Mouse (Mus musculus) testis, adult 2 months (tissue): ENCODE data around the gene Grin3b. TPM values are rescaled to one million over a fixed set of nuclear protein-coding genes. Genes with fewer than 3 reads are reported as not detected.

ENCODE experiments used
- H3K27ac ChIP-seq: fragments of 200-500 bp; 2 replicates; pipeline ENCODE4 v1.5.1; 2012; ENCODE audit warnings: low read depth, low read length; ENCODE audit not compliant: control insufficient read depth, insufficient read depth
- H3K27me3 ChIP-seq: fragments of 200-500 bp; 2 replicates; pipeline ENCODE4 v1.6.1; 2012; ENCODE audit warnings: mild to moderate bottlenecking, low read length, moderate library complexity; ENCODE audit not compliant: control insufficient read depth, insufficient read depth
- H3K36me3 ChIP-seq: fragments of 200-500 bp; 2 replicates; pipeline ENCODE4 v1.6.1; 2012; ENCODE audit warnings: mild to moderate bottlenecking, low read length; ENCODE audit not compliant: control insufficient read depth, insufficient read depth
- H3K4me1 ChIP-seq: fragments of 200-500 bp; 2 replicates; pipeline ENCODE4 v1.6.1; 2012; ENCODE audit warnings: low read length; ENCODE audit not compliant: control insufficient read depth, insufficient read depth
- H3K4me3 ChIP-seq: fragments of 200-500 bp; 2 replicates; pipeline ENCODE4 v1.5.1; 2012; ENCODE audit warnings: low read depth, mild to moderate bottlenecking, low read length, moderate library complexity, mixed read lengths; ENCODE audit not compliant: control insufficient read depth
- CTCF ChIP-seq: fragments of 200-500 bp; IDR thresholded peaks from 2 replicates; pipeline ENCODE4 v1.5.1; 2012; ENCODE audit warnings: low read depth, mild to moderate bottlenecking, inconsistent platforms, low read length, moderate library complexity; ENCODE audit not compliant: control insufficient read depth, insufficient read depth, insufficient replicate concordance
- POLR2A ChIP-seq: fragments of 200-500 bp; IDR thresholded peaks from 2 replicates; pipeline ENCODE4 v1.6.1; 2012; ENCODE audit warnings: low read depth, mild to moderate bottlenecking, inconsistent platforms, low read length, moderate library complexity; ENCODE audit not compliant: control insufficient read depth
- polyA plus RNA-seq: library from polyadenylated mRNA; depleted of rRNA; stranded (reverse); fragments of >200 nt; gene quantifications from 2 replicates; pipeline ENCODE4 v1.2.3, GENCODE M21; 2012

Grin3b gene
- polyA plus RNA-seq, 1 experiment, result 17.4 TPM

DNA sequence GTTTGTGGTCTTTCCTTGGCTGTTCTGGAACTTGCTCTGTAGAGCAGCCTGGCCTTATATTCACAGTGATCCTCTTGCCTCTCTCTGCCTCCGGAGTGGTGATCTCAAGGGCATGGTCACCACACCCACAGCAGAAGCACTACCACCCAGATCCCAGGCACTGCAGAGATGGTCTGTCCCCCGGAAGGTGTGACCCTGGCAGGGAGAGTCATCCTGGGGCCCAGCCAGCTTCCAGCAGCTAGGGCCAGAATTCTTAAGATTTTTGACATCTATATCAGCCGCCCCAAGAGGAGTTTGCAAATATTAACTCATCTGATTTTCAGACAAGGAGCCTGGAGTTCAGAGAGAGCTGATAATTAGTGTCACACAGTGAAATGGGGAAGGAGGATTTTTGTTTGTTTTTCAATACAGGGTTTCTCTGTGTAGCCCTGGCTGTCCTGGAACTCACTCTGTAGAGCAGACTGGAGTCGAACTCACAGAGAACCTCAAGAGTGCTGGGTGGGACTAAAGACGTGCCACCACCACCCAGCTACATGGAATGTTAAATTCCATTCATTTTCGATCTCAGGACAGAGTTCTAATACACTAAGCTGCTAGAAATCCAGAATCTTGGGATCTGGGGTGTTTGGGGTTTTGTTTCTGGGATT lies 15.8 kb downstream of the Grin3b start:
- H3K4me1 ChIP-seq, result peaks cover 38% of the 10 kb centered on the region
- H3K27ac ChIP-seq, result peak overlapping the region; percentile 81
- no peaks in the 10 kb centered on the region; the same call in 1 of the 2 replicates for H3K27me3 ChIP-seq
- no peaks in the 10 kb centered on the region for H3K36me3 ChIP-seq
- H3K4me3 ChIP-seq, result no peak overlapping the region
- TF ChIP-seq CTCF, result no peak
- TF ChIP-seq POLR2A, result no peak

DNA sequence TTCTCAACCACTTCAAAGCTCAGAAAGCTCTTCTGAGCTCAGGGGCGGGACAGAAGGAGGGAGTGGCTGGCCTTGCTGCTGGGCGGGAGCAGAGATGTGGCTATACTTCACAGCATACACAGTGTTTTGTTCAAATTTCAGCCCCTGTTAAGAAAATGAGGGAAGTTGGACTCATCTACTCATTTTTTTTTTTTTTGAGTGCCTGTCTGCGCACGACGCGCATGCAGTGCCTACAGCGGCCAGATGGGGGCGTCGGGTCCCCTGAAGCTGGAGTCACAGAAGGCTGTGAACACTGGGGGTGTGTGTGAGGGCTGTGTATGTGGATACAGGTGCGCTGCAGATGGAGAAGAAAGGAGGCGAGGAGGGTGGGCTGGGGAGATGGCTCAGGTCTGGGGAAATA lies 16.4 kb downstream of the Grin3b start:
- Histone ChIP-seq H3K27ac (peak overlapping the region; percentile 46), H3K4me3 (no peak overlapping the region)

DNA sequence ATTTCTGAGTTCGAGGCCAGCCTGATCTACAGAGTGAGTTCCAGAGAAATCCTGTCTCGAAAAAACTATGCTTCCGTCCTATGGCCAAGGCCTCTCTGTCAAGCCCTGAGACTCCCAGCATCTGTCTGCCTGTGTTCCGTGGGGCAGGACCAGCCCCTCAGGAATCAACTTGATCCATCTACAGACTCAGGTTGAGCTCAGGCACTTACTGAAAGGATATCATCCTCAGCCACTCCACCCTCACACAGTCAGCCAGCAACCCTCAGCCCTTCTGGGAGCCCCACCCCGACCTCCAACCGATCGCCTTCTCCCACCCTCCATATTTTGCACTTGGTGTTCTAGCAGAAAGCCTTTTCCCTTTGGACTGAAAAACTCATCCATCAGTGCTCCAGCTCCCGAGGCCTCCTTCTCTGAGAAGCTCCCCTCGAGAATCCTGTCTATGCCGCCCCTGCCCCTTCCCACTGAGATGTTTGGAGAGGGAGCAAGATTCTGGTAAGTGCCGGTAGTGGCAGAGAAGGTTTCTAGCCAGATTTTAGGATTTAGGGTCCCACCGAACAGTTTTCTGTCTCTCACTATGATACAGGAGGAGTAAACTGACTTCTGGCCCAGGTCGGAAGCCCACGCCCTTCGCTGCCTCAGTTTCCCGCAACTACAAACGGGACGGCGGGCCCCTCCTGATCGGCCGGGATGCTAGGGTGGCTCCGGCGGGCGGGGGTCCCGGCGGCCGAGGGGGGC lies 17.4 kb downstream of the Grin3b start:
- Histone ChIP-seq H3K27me3 (no peaks in the 10 kb centered on the region; the same call in 1 of the 2 replicates), H3K4me1 (peaks cover 33% of the 10 kb centered on the region), H3K27ac (peak overlapping the region; percentile 62), H3K4me3 (peak overlapping the region; percentile 49), H3K36me3 (no peaks in the 10 kb centered on the region)
- no peak for TF ChIP-seq POLR2A
- TF ChIP-seq CTCF, result no peak

More for the DNA sequence above, 16.4 kb downstream of the Grin3b start:
- no peaks in the 10 kb centered on the region for H3K36me3 ChIP-seq
- TF ChIP-seq CTCF (peak; percentile 80), POLR2A (no peak)
- H3K27me3 ChIP-seq, result no peaks in the 10 kb centered on the region; the same call in 1 of the 2 replicates
- H3K4me1 ChIP-seq, result peaks cover 38% of the 10 kb centered on the region

DNA sequence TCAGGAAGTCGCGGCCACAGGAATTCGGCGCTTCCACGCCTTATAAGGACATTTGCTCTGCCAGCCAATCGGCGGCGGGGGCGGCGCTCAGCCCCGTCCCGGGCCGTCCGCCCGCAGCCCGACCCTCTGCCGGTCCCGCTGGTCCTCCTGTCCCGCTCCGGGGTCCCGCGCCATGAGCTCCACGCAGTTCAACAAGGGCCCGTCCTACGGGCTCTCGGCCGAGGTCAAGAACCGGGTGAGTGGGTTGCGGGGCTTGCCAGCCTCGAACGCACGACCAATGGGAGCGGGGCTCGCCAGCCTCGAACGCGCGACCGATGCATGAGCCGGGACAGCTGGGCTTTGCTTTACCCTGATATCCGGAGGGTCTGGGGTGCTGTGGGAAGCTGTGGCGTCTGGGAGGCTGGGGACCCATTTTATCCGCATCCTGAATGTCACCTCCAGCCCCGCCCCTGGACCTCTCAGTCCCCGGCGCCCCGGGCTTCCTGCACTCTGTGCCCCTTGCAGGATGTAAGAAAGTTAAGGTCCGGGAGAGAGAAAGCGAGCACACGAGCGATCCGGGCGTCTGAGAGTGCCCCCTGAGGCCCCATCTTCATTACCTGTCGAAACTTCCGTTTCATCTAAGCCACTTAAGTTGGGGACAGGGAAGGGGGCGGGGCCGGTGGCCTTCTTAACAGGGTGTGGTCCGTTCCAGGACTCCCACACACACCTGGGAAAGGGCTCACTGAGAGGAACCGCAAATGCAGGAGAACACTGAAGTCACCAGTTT lies 18.2 kb downstream of the Grin3b start, which contains the start of gene Cnn2:
Cnn2 (plus strand) TSS at position 79 of the 766 bp plus-strand sequence.
- H3K36me3 ChIP-seq, result no peaks in the 10 kb centered on the region
- H3K27ac ChIP-seq, result peak within 1 kb of the TSS; percentile 62
- TF ChIP-seq CTCF, result no peak
- peak; percentile 34; the same call in 1 of the 2 replicates for TF ChIP-seq POLR2A
- no peaks in the 10 kb centered on the region; the same call in 1 of the 2 replicates for H3K27me3 ChIP-seq
- H3K4me1 ChIP-seq, result peaks cover 25% of the 10 kb centered on the region
- H3K4me3 ChIP-seq, result peak within 1 kb of the TSS; percentile 71

DNA sequence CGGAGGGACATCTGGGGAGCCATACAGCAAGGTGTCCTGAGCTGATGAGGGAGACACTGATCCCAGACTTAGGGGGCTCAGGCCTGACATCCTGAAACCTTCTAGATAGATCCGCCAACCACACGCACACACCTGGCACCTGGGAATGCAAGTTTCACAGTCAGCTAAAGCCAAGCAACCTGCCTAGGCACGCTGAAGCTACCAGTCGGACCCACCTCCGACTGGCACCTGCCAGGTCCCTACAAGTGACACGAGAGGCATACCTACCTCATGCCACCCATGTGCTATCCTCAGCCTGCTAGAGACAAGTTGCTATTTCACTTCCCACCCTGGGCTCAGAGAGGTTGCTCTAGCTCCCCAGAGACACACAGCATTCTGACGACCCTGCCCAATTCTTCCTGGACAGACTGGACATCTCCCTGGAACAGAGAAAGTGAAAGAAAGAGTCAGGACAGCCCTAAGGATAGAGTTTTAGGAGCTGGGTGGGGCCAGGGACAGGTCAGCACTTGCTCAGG lies 18.8 kb downstream of the Grin3b start:
- TF ChIP-seq CTCF (no peak), POLR2A (no peak)
- no peaks in the 10 kb centered on the region for H3K36me3 ChIP-seq
- H3K27ac ChIP-seq, result no peak overlapping the region
- peak overlapping the region; percentile 71 for H3K4me3 ChIP-seq
- peaks cover 23% of the 10 kb centered on the region for H3K4me1 ChIP-seq
- H3K27me3 ChIP-seq, result no peaks in the 10 kb centered on the region; the same call in 1 of the 2 replicates

DNA sequence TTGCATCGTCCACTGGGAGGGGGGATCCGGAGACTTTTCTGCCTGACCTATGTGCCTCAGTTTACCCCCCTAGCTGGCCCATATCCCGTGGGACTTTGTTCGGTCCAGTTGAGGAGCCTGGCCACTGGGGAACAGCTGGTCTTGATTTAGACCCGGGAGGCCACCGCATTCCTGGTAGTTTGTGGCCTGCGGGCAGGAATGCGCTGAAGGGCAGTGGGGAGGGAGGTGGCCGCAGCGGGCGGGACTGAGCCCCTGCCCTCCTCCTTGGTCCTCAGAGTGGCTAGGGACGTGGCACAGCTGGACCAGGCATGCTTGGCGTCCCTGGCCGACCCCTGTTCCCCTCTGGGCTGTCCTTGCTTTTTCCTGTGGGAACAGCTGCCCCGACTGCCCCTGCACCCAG lies 19.4 kb downstream of the Grin3b start:
- Histone ChIP-seq H3K4me3 (no peak overlapping the region), H3K27me3 (no peaks in the 10 kb centered on the region; the same call in 1 of the 2 replicates), H3K4me1 (peaks cover 22% of the 10 kb centered on the region), H3K27ac (no peak overlapping the region), H3K36me3 (no peaks in the 10 kb centered on the region)
- TF ChIP-seq POLR2A, result no peak
- TF ChIP-seq CTCF, result no peak

DNA sequence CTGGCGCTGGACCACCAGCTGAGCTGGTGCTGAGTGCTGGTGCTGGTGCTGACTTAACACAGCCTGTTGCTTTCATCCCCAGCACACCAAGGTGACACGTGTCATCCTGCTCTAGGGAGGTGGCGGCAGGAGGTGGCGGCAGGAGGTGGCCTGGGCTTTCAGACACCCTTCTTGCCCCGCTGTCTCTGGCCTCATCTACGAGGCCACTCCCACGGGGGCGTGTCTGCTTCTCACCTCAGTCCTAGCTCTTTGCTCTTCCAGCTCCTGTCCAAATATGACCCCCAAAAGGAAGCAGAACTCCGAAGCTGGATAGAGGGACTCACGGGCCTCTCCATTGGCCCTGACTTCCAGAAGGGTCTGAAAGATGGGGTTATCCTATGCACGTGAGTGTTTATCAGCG lies 20.6 kb downstream of the Grin3b start:
- Histone ChIP-seq H3K4me1 (peaks cover 22% of the 10 kb centered on the region), H3K27me3 (no peaks in the 10 kb centered on the region; the same call in 1 of the 2 replicates), H3K36me3 (no peaks in the 10 kb centered on the region), H3K4me3 (peak overlapping the region; percentile 41), H3K27ac (no peak overlapping the region)
- TF ChIP-seq CTCF (no peak), POLR2A (no peak)
